Mouse (Mus musculus) midbrain, postnatal 0 days (tissue): Measurements from ENCODE around the gene Akna. TPM values are rescaled to one million over a fixed set of nuclear protein-coding genes. Genes with fewer than 3 reads are reported as not detected.

Source experiments
- ATAC-seq: fragments of 200-750 bp; cut with Nextera tagmentation; 2 replicates; pipeline ENCODE4 v1.8.0; 2017; ENCODE audit warnings: moderate number of reproducible peaks, mild to moderate bottlenecking, moderate TSS enrichment, moderate library complexity; ENCODE audit not compliant: low FRiP score
- DNase-seq: peaks from one replicate; pipeline ENCODE4 v3.0.0-alpha.2; 2015; ENCODE audit warnings: low spot score
- H3K27ac ChIP-seq: fragments of 300-500 bp; sonication (generic); 2 replicates; pipeline ENCODE4 v1.5.1; 2014; ENCODE audit warnings: low read depth, mild to moderate bottlenecking, low read length, mixed read lengths
- H3K27me3 ChIP-seq: fragments of 300-500 bp; sonication (generic); 2 replicates; pipeline ENCODE4 v1.6.1; 2014; ENCODE audit warnings: low read length, control low read depth, mixed read lengths; ENCODE audit not compliant: insufficient read depth
- H3K36me3 ChIP-seq: fragments of 300-500 bp; sonication (generic); 2 replicates; pipeline ENCODE4 v1.6.1; 2014; ENCODE audit warnings: low read length, control low read depth, mixed read lengths; ENCODE audit not compliant: insufficient read depth
- H3K4me1 ChIP-seq: fragments of 300-500 bp; sonication (generic); 2 replicates; pipeline ENCODE4 v1.6.1; 2014; ENCODE audit warnings: mild to moderate bottlenecking, control low read depth, antibody characterized with exemption, low read length, mixed read lengths; ENCODE audit not compliant: insufficient read depth
- H3K4me2 ChIP-seq: fragments of 300-500 bp; sonication (generic); 2 replicates; pipeline ENCODE4 v1.6.1; 2014; ENCODE audit warnings: low read depth, mild to moderate bottlenecking, low read length, mixed read lengths; ENCODE audit not compliant: poor library complexity, severe bottlenecking
- H3K4me3 ChIP-seq: fragments of 300-500 bp; sonication (generic); 2 replicates; pipeline ENCODE4 v1.5.1; 2014; ENCODE audit warnings: low read depth, mild to moderate bottlenecking, low read length, moderate library complexity
- H3K9ac ChIP-seq: fragments of 300-500 bp; sonication (generic); replicated peaks from 2 replicates; pipeline ENCODE4 v1.6.1; 2014; ENCODE audit warnings: mild to moderate bottlenecking, low read length, moderate library complexity, mixed read lengths; ENCODE audit not compliant: poor library complexity, severe bottlenecking
- H3K9me3 ChIP-seq: fragments of 300-500 bp; sonication (generic); 2 replicates; pipeline ENCODE4 v1.6.1; 2016; ENCODE audit warnings: low read length, control low read depth
- CTCF ChIP-seq: IDR thresholded peaks from 2 replicates; pipeline ENCODE4 v1.5.1; 2016; ENCODE audit warnings: antibody characterized with exemption, mild to moderate bottlenecking
- WGBS: fragments of 180-500 bp; shearing (Covaris S2); extraction: QIAGEN DNeasy Blood & Tissue Kit; methylation state at CpG from one replicate; pipeline ENCODE4 v1.1.7; 2014; 5-methylcytosine and 5-hydroxymethylcytosine counted together
- polyA plus RNA-seq: library from polyadenylated mRNA; unstranded; fragments of >200 nt; fragmentation: Nextera tagmentation; extraction: Ambion mirVana; gene quantifications from 2 replicates; pipeline ENCODE4 v1.2.1, GENCODE M21; 2015
- total RNA-seq: library from RNA; depleted of rRNA; stranded (reverse); fragments of >200 nt; gene quantifications from 2 replicates; pipeline ENCODE4 v1.2.3, GENCODE M21; 2014

Gene Akna
- total and polyA plus RNA-seq, 2 experiments from 2014 or later = 2.1 to 5.3 TPM

DNA sequence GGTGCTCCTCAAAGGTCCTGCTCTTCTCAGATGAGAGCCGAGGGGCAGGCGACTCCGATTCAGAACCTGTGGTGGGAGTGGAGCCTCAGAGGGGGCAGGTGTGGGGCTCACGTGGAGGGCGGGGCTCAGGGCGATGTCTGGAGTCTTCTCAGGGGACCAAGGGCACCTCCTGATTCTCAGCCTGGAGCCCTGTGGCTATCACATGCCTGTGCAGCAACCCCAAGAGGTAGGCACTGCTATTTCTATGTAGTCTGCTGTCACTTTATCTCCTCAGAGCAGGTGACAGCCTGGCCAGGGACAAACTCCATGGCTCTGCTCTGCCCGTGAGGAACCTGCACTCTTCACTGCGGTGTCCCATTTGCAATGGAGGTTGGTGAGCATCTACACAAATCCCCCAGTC lies 29.8 kb downstream of the Akna start:
- DNase-seq (no peak), ATAC-seq (no peak)
- Histone ChIP-seq H3K27ac (no peak overlapping the region), H3K9ac (no peak overlapping the region), H3K9me3 (no peaks in the 10 kb centered on the region), H3K27me3 (no peaks in the 10 kb centered on the region), H3K4me3 (no peak overlapping the region), H3K36me3 (no peaks in the 10 kb centered on the region), H3K4me1 (no peaks in the 10 kb centered on the region), H3K4me2 (no peak overlapping the region)
- TF ChIP-seq CTCF = no peak
- over 99% methylated on average over 8 of the region's 8 CpGs for WGBS

DNA sequence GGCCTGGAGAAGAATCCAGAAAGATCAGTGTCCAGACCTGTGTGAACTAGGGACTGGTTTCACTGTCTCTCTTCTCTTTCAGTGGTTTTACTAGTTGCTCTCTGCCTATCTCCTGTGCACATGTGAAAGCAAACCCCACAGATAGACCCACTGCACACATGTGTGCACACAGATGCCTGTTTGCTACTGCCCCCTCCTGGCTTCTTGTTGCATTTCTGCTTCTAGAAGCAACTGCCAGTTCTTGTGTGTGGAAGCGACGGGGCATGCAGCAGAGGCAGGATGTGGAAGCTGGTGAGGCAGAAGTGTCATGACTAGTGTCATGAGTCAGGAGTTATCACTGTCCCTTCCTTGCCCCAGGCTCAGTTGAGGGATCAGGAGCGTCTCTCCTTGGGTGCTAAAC lies 31.3 kb downstream of the Akna start:
- Histone ChIP-seq H3K4me3 (no peak overlapping the region), H3K4me1 (no peaks in the 10 kb centered on the region), H3K4me2 (no peak overlapping the region), H3K27ac (no peak overlapping the region), H3K9me3 (no peaks in the 10 kb centered on the region), H3K36me3 (no peaks in the 10 kb centered on the region), H3K9ac (no peak overlapping the region), H3K27me3 (no peaks in the 10 kb centered on the region)
- ATAC-seq = no peak
- peak; percentile 72 for TF ChIP-seq CTCF
- DNase-seq = peak; percentile 63
- WGBS = 55% methylated on average over 3 of the region's 3 CpGs

DNA sequence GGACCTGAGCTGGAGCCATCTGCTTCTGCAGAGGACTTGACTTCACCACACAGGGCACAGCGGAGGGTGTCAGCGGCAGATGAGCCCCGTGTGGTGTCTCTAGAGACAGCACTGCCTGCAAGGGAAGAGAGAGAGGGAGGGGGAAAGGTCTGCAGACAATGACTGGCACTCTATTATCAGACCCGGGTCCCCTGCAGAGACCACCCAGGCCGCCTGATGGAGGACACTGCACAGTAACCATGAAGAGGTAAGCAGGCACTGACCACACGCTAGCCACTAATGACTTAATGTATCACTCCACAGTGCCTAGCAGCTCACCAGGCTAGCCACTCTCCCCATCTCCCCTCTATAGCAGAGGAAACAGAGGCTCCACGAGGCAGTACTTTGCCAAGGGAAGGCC lies 32.3 kb downstream of the Akna start:
- H3K27me3 ChIP-seq = no peaks in the 10 kb centered on the region
- no peak overlapping the region for H3K9ac ChIP-seq
- H3K4me2 ChIP-seq = no peak overlapping the region
- DNase-seq (no peak), ATAC-seq (no peak)
- no peak overlapping the region for H3K4me3 ChIP-seq
- H3K4me1 ChIP-seq = no peaks in the 10 kb centered on the region
- no peaks in the 10 kb centered on the region for H3K9me3 ChIP-seq
- TF ChIP-seq CTCF = no peak
- no peaks in the 10 kb centered on the region for H3K36me3 ChIP-seq
- H3K27ac ChIP-seq = no peak overlapping the region
- 36% methylated on average over 7 of the region's 7 CpGs for WGBS

DNA sequence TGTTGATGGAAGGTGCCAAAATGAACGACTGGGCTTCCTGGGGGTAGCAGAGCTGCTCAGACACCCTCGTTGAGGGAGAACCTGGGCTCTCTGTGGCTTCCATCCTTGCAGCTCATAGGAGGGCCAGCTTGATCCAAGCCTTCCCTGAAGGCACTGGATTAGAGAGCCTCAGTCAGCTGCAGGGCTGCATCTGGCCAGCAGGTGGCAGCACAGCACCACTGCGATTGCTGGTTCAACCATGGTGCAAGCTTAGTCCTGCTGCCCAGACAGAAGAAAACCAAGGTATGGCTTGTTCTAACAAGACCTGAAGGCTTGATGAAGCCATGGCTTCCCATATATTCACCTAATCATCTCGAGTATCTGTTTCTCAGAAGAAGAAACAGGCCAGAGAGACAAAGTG lies 34.6 kb downstream of the Akna start:
- H3K9me3 ChIP-seq = no peaks in the 10 kb centered on the region
- 15% methylated on average over 4 of the region's 4 CpGs for WGBS

DNA sequence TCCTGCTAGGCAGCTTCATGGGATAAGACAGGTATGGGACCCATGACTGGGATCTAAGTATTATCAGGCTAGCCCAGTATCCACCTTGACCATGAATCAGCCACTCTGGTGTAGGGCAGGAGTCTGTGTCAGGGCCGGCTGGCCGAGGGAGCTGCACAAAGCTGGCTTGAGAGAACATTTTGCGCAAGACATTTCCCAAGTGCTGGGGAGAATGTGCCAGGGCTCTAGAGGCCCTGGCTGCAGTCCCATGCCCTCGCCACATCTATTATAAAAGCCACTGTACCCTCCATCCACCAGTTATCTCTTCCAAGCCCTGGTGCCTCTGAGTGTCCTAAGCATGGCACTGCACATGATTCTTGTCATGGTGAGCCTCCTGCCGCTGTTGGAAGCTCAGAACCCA lies 41.0 kb downstream of the Akna start, which contains the start of gene Orm2:
Gene Orm2, plus strand, starts transcription at position 300 of the 400 bp plus-strand sequence.
- ATAC-seq = no peak
- WGBS = 85% methylated on average over 5 of the region's 5 CpGs

More for the DNA sequence above, 34.6 kb downstream of the Akna start:
- ATAC-seq (peak; percentile 54), DNase-seq (peak; percentile 77)
- H3K4me3 ChIP-seq = no peak overlapping the region
- H3K9ac ChIP-seq = no peak overlapping the region
- H3K27ac ChIP-seq = no peak overlapping the region
- H3K27me3 ChIP-seq = no peaks in the 10 kb centered on the region
- H3K4me1 ChIP-seq = no peaks in the 10 kb centered on the region
- TF ChIP-seq CTCF = peak; percentile 95
- H3K36me3 ChIP-seq = no peaks in the 10 kb centered on the region
- H3K4me2 ChIP-seq = no peak overlapping the region

DNA sequence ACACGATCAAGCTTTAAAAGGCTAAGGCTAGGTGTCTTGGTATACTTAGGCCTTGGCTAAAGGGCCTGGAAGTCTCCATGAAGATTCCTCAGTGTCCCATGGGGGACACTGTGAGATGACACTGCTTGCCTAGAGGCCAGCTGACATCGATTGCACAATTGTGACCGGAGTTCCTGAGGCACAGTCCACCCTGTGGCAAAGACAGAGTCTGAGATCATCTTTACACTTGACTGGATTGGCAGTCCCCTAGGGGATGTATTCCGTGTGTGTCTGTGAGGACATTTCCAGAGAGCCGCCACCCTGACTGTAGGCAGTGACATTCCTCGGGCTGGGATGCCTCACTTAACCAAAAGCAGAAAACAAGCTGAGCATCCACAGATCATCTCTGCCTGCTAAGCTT lies 43.3 kb downstream of the Akna start:
- H3K4me1 ChIP-seq = no peaks in the 10 kb centered on the region
- no peak overlapping the region for H3K27ac ChIP-seq
- H3K4me2 ChIP-seq = no peak overlapping the region
- no peak overlapping the region for H3K9ac ChIP-seq
- DNase-seq (no peak), ATAC-seq (no peak)
- 71% methylated on average over 6 of the region's 6 CpGs for WGBS
- H3K9me3 ChIP-seq = no peaks in the 10 kb centered on the region
- no peaks in the 10 kb centered on the region for H3K27me3 ChIP-seq
- H3K36me3 ChIP-seq = no peaks in the 10 kb centered on the region
- TF ChIP-seq CTCF = no peak
- no peak overlapping the region for H3K4me3 ChIP-seq

More for the DNA sequence above, 41.0 kb downstream of the Akna start, which contains the start of gene Orm2:
- H3K27me3 ChIP-seq = no peaks in the 10 kb centered on the region
- H3K36me3 ChIP-seq = no peaks in the 10 kb centered on the region
- DNase-seq = no peak
- no peaks in the 10 kb centered on the region for H3K9me3 ChIP-seq
- H3K4me1 ChIP-seq = no peaks in the 10 kb centered on the region
- no peak for TF ChIP-seq CTCF
- no peak within 1 kb of the TSS for H3K4me2 ChIP-seq
- no peak within 1 kb of the TSS for H3K27ac ChIP-seq
- H3K9ac ChIP-seq = peak within 1 kb of the TSS; percentile 24; the same call in 1 of the 2 replicates
- no peak within 1 kb of the TSS for H3K4me3 ChIP-seq
